Mouse (Mus musculus) spleen, embryonic (tissue): ENCODE results near the gene Pold1.

Experiments used
- CTCF ChIA-PET: fragments of 350-600 bp; sonication (Branson Sonifier 250); formaldehyde crosslinking; loops from one replicate; lab custom pipeline; 2022; lab: Charles Lee

The Pold1 gene

GRCm38 (mm10) chr7:44549621-44550408 lies 1.2 kb upstream of the Pold1 start:
- CTCF ChIA-PET: no interaction called here

GRCm38 (mm10) chr7:44547725-44548124 lies 924 bp downstream of the Pold1 start:
- CTCF ChIA-PET: interaction anchor here (0.6 to 1.6 kb wide), 4 partner anchors 16 to 35 kb away, joined by 3 to 10 read pairs (median 6); no protein-coding TSS in a partner anchor

- CTCF ChIA-PET: interaction anchor here (0.8 to 1.2 kb wide), 3 partner anchors 15 to 25 kb away, joined by 3 to 4 read pairs (median 3); no protein-coding TSS in a partner anchor
Observed at GRCm38 (mm10) chr7:44547041-44547440, 1.6 kb downstream of the Pold1 start.

GRCm38 (mm10) chr7:44546274-44546673 lies 2.4 kb downstream of the Pold1 start:
- CTCF ChIA-PET: interaction anchor here (0.9 to 1.1 kb wide), 2 partner anchors 25 to 240 kb away, joined by 3 read pairs; partner anchors contain the start of gene Clec11a

- CTCF ChIA-PET: interaction anchor here (0.6 kb wide), 1 partner anchor 11 kb away, joined by 10 read pairs; the partner anchor contains the start of gene Nr1h2
Observed at GRCm38 (mm10) chr7:44543071-44543470, 5.6 kb downstream of the Pold1 start.

GRCm38 (mm10) chr7:44542555-44542954 lies 6.1 kb downstream of the Pold1 start:
- CTCF ChIA-PET: no interaction called here

GRCm38 (mm10) chr7:44538756-44539624 lies 9.7 kb downstream of the Pold1 start:
- CTCF ChIA-PET: no interaction called here

- CTCF ChIA-PET: interaction anchor here (0.9 kb wide), 1 partner anchor 8 kb away, joined by 3 read pairs; no protein-coding TSS in a partner anchor
Observed at GRCm38 (mm10) chr7:44537496-44537895, 11.2 kb downstream of the Pold1 start.

- CTCF ChIA-PET: interaction anchor here (0.9 to 2.0 kb wide), 2 partner anchors 8 to 11 kb away, joined by 3 to 6 read pairs; no protein-coding TSS in a partner anchor
Observed at GRCm38 (mm10) chr7:44537009-44537408, 11.6 kb downstream of the Pold1 start.

- CTCF ChIA-PET: interaction anchor here (0.6 to 2.0 kb wide), 3 partner anchors 9 to 758 kb away, joined by 3 to 6 read pairs (median 6); no protein-coding TSS in a partner anchor
Observed at GRCm38 (mm10) chr7:44536590-44536968, 12.1 kb downstream of the Pold1 start.

- CTCF ChIA-PET: interaction anchor here (0.6 to 2.0 kb wide), 2 partner anchors 10 to 758 kb away, joined by 6 read pairs; no protein-coding TSS in a partner anchor
Observed at GRCm38 (mm10) chr7:44535657-44536589, 12.7 kb downstream of the Pold1 start.

GRCm38 (mm10) chr7:44534656-44535441 lies 13.8 kb downstream of the Pold1 start:
- CTCF ChIA-PET: interaction anchor here (2.0 kb wide), 1 partner anchor 9 kb away, joined by 6 read pairs; no protein-coding TSS in a partner anchor

GRCm38 (mm10) chr7:44534242-44534641 lies 14.4 kb downstream of the Pold1 start:
- CTCF ChIA-PET: no interaction called here

- CTCF ChIA-PET: no interaction called here
Observed at GRCm38 (mm10) chr7:44533746-44534045, 15.0 kb downstream of the Pold1 start.

- CTCF ChIA-PET: interaction anchor here (1.2 kb wide), 1 partner anchor 12 kb away, joined by 3 read pairs; no protein-coding TSS in a partner anchor
Observed at GRCm38 (mm10) chr7:44532918-44533745, 15.5 kb downstream of the Pold1 start.

- CTCF ChIA-PET: interaction anchor here (0.6 to 1.2 kb wide), 4 partner anchors 10 to 36 kb away, joined by 3 to 29 read pairs (median 4); no protein-coding TSS in a partner anchor
Observed at GRCm38 (mm10) chr7:44531946-44532732, 16.5 kb downstream of the Pold1 start, which contains the start of gene Spib. Gene Spib, minus strand, starts transcription at chr7:44532071.

GRCm38 (mm10) chr7:44531207-44531606 lies 17.4 kb downstream of the Pold1 start:
- CTCF ChIA-PET: interaction anchor here (0.6 to 0.8 kb wide), 3 partner anchors 9 to 34 kb away, joined by 3 to 4 read pairs (median 3); no protein-coding TSS in a partner anchor

GRCm38 (mm10) chr7:44530507-44530906 lies 18.1 kb downstream of the Pold1 start:
- CTCF ChIA-PET: interaction anchor here (1.5 to 1.7 kb wide), 2 partner anchors 17 to 18 kb away, joined by 4 read pairs; partner anchors contain the start of gene Pold1
